Mouse (Mus musculus): ENCODE measurements at regions not wholly inside any gene's neighbourhood (a gene's known extent, or its start where the extent isn't known, plus 50 kb on each side); places are given as distances from the start of the nearest gene placed in this dataset.

DNA sequence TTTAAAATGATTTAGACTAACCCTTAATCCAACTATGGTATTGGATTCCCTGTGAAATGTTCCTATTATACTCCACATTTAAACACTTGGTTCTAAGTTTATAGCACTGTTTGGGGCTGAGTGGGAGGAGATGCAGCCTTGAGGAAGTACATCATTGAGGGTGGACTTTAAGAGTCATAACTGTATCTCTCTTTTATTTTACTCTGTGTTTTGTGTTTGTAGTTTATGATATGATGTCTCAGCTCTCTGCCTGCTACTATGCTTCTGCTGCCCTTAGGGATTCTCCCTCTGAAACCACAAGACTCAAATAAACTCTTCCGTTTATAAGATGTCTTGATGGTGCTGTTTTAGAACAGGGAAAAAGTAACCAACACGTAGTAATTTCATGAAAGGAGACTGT lies 797.7 kb upstream of the Sel1l start:
- TF ChIP-seq CTCF (IDR thresholded peaks at IDR 0.05; ENCODE audit: low read depth, low read length) (no peak), POLR2A (IDR thresholded peaks at IDR 0.05; ENCODE audit: extremely low read depth, insufficient read depth, low read length) (no peak)

Data from liver, adult 2 months (tissue).